Mouse (Mus musculus) heart, adult 9 months (tissue): ENCODE measurements around the gene Gm20503.

ENCODE experiments used
- DNase-seq, 2 experiments: peaks; one replicate each; pipeline ENCODE4 v3.0.0; 2022; ENCODE audit warnings: low spot score in 2 of 2

Gm20503 gene

GRCm38 (mm10) chr4:59002948-59003805 is at the start of gene Gm20503:
Gene Gm20503 (plus strand): TSS chr4:59003210.
- DNase-seq = peak; percentile 92 to 93

GRCm38 (mm10) chr4:58961719-58962118 is 41.3 kb upstream of the Gm20503 start:
- no peak for DNase-seq

DNA sequence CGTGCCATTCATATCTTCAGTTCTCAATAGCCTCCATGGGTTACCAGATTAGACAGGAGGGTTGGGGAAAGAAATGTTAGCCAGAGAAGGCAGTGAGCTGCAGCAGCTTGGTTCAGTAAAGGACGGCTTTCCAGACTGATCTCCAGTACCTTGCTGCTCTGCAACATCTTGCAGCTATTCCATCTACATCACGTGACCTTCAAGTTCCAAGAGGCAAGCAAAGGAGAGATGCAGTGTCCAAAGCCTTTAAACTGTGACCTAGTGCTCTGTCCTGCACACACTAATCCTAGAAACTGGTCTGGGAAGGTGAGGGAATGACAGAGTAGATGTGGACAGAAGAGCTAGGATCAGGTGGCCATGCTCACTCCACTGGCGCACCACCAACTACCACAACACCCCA is 39.7 kb upstream of the Gm20503 start:
- DNase-seq = no peak

DNA sequence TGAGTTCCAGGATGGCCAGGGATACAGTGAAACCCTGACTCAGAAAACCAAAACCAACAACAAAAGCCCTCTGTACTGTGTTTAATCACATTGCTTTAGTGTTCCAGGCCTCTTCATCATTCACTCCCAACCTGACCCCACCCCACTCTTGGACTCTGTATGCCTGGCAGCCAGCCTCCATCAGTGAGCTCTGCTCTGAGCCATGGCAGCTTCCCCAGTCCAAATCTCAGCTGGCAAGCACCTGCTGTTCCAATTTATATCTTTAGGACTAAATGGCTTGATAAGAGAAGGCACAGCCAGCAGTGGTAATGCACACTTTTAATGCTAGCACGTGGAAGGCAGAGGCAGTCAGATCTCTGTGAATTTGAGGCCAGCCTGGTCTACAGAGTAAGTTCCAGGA is 37.9 kb upstream of the Gm20503 start:
- no peak for DNase-seq

- DNase-seq = no peak
These were observed 32.3 kb upstream of the Gm20503 start for GRCm38 (mm10) chr4:58970678-58971077.

DNA sequence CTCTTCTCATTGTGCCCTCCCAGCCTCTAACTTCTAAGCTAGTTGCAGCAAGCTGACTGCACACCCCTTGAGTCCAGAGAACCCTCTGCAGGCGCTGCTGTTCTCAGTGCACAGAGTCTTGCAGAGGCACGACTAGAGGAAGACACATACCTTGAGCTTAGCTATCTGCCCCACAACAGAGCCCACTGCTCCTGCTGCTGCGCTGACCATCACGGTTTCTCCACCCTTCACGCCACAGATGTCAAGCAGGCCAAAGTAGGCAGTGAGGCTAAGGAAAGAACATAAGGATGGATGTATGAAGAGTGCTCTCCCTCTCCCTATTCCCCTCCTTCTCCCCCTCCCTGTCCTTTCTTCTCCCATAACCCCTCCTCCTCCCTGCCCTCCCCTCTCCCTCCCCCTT is 27.3 kb upstream of the Gm20503 start:
- no peak for DNase-seq

- DNase-seq = no peak
These were observed 21.6 kb upstream of the Gm20503 start for GRCm38 (mm10) chr4:58981421-58981820.

GRCm38 (mm10) chr4:58982806-58983205 is 20.2 kb upstream of the Gm20503 start:
- DNase-seq = no peak

GRCm38 (mm10) chr4:58985157-58985648 is 17.8 kb upstream of the Gm20503 start:
- peak; percentile 31 to 66 for DNase-seq

- DNase-seq = peak; percentile 70 to 81
These were observed 16.3 kb upstream of the Gm20503 start, which contains the start of gene Ptgr1 for GRCm38 (mm10) chr4:58986540-58987190. Gene Ptgr1 (minus strand): TSS chr4:58987119.

- DNase-seq = no peak
These were observed 13.6 kb upstream of the Gm20503 start for GRCm38 (mm10) chr4:58989303-58989898.

DNA sequence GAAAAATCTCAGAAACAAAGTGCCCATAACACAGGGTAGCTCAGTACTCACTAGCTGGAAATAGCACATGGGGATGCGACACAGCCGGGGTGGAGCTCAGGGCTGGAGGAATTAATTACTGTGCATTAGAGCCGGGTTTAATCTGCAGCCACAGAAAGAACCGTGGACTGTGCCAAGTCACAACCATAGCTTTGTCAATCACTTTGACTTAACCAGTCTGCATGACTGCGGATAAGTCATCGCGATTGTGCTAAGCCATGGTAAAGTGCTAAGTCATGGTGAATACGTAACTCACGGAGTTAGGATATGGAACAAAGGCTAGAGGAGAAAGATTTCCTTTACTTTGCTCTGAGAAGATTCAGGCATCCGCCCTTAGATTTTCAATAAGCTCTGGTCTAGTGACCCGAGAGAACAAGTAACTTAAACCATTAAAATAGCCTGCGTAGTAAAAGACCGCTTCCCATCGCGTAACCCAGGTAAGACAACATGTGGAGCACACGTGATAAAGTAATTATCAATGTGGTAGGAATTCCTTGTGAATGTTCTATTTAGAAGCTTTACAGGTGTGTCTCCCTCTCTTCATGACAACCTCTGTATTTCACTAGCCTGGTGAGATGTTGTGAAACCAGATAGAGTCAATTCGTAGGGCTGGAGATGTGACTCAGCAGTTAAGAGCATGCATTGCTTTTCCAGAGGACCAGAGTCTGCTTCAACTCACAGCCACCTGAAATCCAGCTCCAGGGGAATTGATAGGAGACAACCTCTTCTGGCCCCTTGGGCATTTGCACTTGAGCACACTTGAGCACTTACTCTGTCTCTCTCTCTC is 12.2 kb upstream of the Gm20503 start:
- no peak for DNase-seq

GRCm38 (mm10) chr4:58992195-58992594 is 10.8 kb upstream of the Gm20503 start:
- no peak for DNase-seq

DNA sequence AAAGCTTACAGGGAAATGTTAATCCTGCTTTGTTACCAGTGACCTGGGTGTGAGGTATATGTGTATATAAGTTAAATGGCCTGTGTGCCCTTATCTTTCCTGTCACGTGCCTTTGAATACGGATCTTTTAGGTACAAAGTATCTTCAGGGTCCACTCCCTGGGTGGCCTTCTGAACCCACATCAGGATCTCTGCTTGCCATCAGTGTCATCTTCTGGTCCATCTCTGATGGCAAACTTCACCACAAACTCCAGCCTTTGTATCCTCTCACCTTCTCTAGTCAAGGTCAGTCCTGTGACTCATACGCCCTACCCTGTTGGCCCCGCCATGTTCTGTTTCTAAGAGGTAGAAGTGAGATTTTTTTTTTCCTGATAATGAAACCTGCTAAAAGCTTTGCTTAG is 8.2 kb upstream of the Gm20503 start, which contains the start of gene Dnajc25:
Gene Dnajc25, plus strand, starts transcription at position 301 of the 400 bp plus-strand sequence.
- no peak for DNase-seq

DNA sequence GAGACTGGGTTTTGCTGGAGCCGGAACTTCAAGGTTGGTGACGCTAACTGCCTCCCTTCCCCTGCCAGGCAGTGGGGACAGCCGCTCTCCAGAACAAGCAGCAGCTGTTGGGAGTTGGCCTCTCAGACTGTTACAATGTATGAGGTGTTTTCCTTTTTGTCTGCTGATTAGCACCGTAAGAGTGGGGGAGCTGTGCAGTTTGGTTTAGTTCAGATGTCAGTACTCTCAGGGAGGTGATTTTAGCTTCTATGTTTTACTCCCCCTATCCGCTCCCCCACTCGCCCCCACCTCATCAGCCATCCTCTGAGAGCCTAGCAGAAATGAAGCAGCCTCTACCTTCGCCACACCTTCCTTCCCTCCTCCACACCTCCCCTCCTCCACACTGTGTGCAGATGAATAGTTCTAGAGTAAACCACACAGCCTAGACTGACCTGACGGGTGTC is 7.7 kb upstream of the Gm20503 start:
- no peak for DNase-seq

DNA sequence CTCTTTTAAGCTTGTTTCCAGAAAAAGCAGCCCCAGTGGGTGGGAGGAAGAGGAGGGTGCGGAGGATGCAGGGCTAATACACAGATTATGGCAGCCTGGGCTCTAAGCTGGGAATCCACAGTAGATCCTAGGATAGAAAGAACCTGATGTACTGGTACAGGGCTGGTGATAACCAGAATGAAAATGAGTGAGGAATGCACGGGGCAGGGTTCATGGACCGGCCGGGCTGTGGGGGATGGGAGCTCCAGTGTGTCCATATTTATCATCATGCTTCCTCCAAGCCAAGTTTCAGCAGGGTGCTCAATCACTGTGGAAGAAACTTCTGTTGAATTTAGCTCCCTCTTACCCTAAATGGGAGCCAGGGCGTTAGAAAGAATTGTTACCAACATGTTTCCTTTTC is 5.9 kb upstream of the Gm20503 start:
- no peak for DNase-seq

GRCm38 (mm10) chr4:58998688-58999087 is 4.3 kb upstream of the Gm20503 start:
- DNase-seq = no peak

- peak; percentile 15 to 68 for DNase-seq
These were observed 3.3 kb upstream of the Gm20503 start for GRCm38 (mm10) chr4:58999686-59000085.

DNA sequence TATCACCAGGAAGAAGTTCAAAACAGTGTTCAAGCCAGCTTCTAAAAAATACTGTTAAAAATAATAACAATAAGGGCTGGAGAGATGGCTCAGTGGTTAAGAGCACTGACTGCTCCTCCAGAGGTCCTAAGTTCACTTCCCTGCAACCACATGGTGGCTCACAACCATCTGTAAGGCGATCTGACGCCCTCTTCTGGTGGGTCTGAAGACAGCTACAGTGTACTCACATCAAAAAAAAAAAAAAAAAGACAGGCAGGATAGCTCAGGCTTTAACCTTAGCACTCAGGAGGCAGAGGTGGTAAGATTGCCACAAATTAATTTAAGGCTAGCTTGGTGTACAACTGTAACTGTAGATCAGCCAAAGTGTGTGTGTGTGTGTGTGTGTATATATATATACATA is 2.4 kb upstream of the Gm20503 start:
- DNase-seq = no peak

DNA sequence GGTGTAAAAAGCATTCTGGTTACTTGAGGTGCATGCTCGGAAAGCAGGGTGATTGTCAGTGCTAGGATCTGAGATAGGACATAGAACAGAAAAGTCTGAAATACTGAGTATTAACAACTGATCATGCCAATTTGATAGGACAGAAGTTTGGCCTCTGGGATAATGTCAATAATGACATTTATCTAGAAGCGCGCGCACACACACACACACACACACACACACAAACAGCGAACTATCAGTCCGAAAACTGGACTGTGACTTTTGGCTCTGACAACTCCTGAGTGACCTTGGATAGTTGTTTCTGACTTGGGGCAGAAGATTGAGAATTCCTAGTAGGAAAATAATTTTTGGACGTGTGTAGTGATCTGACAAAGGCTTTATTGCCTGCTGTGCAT is 793 bp downstream of the Gm20503 start:
- no peak for DNase-seq

DNA sequence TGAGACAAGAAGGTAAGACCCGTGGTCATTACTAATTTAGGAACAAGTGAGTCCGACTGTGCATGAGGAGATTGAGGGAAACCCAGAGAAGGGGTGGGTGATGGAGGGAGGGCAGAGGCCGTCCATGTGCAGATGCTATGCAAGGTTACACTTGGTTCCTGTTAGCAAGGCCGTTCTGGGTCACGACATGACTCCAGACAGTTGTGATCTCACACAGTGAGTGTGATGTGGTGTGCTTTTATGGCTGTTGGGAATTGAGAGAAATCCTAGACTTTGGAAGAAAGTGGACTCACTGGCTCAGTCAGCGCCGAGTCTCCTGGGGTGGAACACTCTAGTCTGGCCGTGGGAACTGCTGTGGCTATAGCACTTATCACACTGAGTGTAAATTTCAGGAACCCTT is 3.2 kb downstream of the Gm20503 start:
- no peak for DNase-seq
